Mouse (Mus musculus) mouse trophoblast stem cell (cell line): ENCODE results near the gene Myo18a.

Experiments used
- in situ Hi-C, 2 experiments: fragments of 300-500 bp; cut with MseI, MboI; formaldehyde crosslinking; loops; 2 replicates in 1 of 2; 3 replicates in 1 of 2; pipeline ENCODE4 v1.15.1; 2025

The Myo18a gene

GRCm38 (mm10) chr11:77835109-77835508 is 72.1 kb downstream of the Myo18a start:
- in situ Hi-C loops = no loop called here

DNA sequence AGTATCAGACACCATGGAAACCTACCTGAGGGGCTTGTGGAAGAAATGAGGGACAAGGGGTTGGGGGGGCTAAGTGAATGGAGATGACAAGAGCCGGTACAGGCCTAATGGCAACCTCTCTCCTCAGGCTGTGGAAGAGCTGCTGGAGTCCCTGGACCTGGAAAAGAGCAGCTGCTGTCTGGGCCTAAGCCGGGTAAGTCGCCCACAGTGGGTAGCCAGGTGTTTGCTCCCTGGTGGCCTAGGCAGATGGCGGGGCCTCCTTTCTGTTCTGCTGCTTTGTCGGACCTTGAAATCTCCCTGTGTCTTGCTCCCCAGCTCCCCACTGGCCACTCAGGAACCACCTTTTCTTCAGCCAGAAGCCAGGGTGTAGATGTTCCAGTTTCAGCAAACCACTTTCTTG is 73.2 kb downstream of the Myo18a start:
- in situ Hi-C loops = no loop called here

GRCm38 (mm10) chr11:77836751-77837150 is 73.7 kb downstream of the Myo18a start:
- in situ Hi-C loops = no loop called here

DNA sequence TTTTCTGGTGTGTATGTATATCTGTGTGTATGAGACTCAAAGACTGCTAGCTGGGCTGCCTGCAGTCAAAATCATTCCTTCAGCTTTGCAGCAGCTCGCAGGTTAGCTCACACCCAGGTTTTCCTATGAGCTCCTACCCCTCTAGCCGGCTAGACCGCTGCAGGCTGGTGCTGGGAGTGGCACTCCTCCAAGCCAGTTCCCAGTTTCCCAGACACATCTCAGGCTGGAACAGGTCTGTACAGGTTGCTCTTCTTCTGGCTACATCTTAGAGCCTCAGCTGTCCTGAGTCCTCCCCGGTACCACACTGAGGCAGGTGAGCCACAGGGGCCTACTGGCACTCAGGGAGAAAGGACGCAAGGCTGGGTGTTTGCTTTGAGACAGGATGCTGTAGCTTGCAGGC is 74.8 kb downstream of the Myo18a start:
- in situ Hi-C loops = no loop called here

GRCm38 (mm10) chr11:77840523-77841245 is 77.6 kb downstream of the Myo18a start:
- in situ Hi-C loops = no loop called here

DNA sequence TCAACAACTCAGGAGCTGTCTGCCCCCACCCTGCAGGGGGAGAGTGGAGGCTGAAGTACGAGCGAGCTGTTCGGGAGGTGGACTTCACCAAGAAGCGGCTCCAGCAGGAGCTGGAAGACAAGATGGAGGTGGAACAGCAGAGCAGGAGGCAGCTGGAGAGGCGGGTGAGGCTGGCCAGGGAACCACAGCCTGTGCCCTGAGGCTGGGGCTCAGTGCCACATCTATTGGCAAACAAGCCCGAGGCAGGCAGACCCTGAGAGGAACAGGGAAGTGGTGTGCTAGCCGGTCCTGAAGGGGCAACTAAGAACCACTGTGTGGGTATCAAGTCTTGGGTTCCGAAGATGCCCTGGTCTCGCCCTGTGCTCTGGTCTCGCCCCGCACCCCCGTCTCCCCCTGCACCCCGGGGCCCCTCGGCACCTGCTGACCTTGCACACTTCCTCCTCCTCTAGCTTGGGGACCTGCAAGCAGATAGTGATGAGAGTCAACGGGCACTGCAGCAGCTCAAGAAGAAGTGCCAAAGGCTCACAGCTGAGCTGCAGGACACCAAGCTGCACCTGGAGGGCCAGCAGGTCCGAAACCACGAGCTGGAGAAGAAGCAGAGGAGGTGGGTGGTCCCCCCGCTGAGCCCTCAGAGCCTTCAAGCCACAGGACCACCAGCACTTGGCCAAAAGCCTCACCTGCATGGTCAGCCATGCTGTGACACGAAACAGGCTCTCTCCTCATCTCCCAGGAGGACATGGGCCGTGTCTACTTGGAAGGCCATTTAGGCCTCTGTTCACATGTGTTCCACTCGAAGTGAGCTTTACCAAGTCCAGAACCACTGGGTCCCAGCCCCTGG is 80.2 kb downstream of the Myo18a start:
- in situ Hi-C loops = no loop called here

GRCm38 (mm10) chr11:77843906-77844200 is 80.8 kb downstream of the Myo18a start:
- in situ Hi-C loops = no loop called here

GRCm38 (mm10) chr11:77847599-77848128 is 84.6 kb downstream of the Myo18a start:
- in situ Hi-C loops = no loop called here

- in situ Hi-C loops = no loop called here
These were observed 85.1 kb downstream of the Myo18a start for GRCm38 (mm10) chr11:77848131-77848530.

DNA sequence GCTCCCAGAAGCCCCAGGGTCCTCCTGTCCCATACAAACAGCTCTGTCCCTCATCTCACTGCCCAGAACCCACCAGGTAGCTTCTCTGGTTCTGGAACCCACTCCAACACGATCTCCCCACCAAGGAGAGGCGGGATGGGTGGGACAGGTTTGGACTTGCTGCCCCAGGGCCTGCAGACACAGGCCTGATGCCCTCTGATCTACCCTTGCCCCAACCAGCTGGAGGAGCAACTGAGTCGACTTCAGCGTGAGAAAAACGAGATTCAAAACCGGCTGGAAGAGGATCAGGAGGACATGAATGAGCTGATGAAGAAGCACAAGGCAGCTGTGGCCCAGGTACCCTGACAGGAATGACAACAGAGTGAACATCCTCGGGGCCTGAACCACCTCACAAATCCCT is 86.1 kb downstream of the Myo18a start:
- in situ Hi-C loops = no loop called here

DNA sequence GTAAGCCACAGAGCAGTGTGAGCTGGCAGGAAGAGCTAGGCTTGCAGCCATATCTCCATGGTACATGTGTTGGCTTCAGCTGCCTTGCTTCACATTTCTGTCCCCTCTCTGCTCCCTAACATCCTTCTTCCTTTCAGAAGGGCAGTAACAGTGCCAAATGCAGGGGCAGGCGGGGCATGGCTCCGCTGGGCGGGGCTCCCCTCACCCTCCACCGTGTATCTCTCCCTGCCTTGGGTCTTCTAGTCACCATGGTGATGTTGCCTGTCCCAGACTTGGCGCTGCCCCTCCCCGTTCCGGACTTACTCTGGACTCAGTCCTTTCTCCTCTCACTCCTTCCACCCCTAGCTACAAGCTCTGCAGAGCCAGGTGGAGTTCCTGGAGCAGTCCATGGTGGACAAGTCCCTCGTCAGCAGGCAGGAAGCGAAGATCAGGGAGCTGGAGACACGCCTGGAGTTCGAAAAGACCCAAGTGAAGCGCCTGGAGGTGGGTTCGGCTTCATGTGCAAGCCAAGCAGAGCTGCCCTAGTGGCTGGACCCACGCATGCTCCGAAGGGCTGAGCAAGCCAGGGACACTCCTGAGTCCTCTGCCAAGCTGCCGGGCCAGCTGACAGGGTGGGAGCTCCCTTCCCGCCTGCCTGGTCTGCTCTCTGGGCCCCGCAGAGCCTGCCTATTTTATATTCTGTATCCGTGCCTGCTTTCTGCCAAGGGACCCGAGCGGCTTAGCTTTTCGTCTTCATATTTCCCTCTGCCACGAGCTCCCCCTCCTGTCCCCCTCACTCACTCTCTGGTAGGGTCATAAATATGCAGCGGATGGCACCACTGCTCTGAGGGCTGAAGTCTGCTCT is 87.6 kb downstream of the Myo18a start:
- in situ Hi-C loops = no loop called here

- in situ Hi-C loops = no loop called here
These were observed 88.5 kb downstream of the Myo18a start for GRCm38 (mm10) chr11:77851483-77852010.

DNA sequence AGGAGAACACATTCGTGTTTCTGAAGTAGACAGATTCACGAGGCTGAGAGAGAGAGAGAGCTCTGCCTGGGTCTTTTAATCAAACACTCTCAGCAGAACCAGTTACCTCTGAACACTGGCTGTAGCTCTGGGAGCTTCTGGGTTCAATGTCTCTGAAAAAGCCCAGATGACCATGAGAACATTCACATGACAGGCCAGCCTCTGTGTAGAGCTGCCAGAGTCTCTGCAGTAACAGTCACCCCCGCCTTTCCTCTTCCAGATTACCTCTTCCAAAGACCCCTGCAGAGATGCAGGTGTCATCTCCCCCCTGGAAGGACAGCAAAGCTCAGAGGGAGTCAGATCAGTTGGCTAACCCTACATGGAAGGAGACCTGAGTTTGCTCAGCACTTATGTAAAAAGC is 89.1 kb downstream of the Myo18a start:
- in situ Hi-C loops = no loop called here

DNA sequence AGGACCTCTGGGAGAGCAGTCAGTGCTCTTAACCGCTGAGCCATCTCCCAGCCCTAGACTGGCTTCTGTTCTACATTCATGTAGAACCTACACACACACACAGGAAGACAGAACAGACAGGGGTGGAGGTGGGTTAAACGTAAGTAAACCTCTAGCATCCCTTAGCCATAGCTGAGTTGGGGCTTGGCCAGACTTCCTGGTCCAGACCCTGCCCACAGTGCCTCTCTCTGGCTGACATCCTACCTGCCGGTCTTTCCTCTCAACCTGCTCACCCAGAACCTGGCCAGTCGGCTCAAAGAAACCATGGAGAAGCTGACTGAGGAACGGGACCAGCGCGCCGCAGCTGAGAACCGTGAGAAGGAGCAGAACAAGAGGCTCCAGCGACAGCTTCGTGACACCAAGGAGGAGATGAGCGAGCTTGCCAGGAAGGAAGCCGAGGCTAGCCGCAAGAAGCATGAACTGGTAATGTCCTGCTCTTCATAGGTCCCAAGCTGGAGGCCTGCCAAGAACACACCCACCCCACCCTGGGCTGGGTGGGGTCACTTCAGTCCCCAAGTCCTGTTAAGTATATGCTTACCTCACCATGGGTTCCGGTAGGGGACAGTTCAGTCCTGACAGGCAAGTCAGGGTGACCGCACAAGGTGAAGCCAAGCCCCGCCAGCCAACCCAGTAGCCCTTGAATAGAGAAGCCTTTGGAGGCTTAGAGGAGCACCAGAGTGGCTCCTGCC is 90.1 kb downstream of the Myo18a start:
- in situ Hi-C loops = no loop called here

DNA sequence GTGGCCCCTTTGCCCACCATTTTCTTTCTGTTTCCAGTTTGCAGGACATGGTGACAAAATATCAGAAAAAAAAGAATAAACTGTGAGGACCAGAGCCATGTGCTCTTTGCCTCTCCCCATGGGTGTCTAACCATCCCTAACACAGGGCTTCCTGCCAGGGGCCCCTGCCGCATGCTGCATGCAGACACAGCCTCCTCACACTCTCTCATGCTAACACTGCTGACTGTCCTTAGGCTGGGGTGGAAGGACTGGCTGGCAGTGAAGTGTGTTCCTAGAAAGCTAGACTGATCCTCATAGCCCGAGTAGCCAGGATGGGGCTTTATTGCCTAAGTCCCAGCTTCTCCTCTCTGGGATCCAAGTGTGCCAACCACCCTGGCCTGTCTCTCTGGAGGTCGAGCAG is 91.6 kb downstream of the Myo18a start:
- in situ Hi-C loops = no loop called here

DNA sequence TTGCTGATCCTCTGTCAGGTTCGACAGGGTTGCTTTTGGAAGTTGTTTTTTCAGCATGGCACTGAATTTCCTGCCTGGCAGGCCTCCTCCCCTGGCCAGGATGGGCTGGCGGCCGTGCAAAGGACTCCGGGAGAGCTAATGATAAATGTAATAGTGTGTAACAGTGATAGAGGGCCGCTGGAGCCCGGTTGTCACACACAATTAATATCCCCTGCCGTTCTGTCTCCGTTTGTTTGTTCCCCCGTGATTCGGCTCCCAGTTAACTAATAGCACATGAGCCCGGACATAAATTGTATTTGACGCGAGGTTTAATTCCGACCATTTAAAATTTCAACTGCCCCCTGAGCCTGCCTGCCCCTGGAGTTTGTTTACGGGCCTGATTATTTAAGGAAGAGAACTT is 92.3 kb downstream of the Myo18a start:
- in situ Hi-C loops = no loop called here

- in situ Hi-C loops = no loop called here
These were observed 94.0 kb downstream of the Myo18a start for GRCm38 (mm10) chr11:77857089-77857488.

DNA sequence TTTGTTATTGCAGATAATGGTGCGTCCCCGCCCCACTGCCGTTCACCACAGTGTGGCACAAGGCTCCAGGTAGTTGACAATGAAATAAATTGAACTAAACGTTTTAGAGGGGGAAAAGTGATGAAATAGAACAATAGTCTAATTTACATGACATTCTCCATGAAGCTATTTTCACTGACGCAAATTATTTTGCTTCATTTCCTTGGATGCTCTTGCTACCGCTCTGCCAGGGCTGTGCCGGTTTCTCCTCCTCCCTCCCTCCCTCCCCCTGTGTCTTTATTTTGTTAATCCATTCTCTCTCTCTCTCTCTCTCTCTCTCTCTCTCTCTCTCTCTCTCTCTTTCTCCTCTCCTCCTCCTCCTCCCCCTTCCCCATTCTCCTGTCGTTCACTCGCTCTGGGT is 95.5 kb downstream of the Myo18a start:
- in situ Hi-C loops = no loop called here

- in situ Hi-C loops = no loop called here
These were observed 97.9 kb downstream of the Myo18a start for GRCm38 (mm10) chr11:77860947-77861346.

DNA sequence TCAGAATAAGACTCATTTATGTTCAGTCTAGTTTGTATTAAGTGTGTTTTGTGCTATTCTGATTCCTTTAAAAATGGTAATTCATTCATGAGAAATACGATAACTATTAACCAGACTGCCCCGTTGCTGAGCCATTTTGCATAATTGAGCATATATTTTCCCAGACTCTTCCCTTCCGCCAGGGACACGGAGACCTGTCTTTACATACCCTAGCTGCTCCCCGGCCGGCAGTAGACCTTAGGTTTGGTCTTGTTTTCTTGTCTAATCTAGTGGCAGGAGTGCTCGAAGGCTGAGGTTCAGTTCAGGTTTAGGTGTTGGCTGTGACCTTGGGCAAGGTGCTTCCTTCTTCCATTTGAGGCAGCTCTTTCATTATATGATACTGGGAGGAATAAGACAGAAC is 99.8 kb downstream of the Myo18a start:
- in situ Hi-C loops = no loop called here

GRCm38 (mm10) chr11:77864771-77865170 is 101.7 kb downstream of the Myo18a start:
- in situ Hi-C loops = no loop called here
